Mouse (Mus musculus) regulatory T cell (primary cell): ENCODE results near the gene Olfr329-ps.
"Not testable (repeated sequence)": the region's sequence is repeated elsewhere in the genome, so short reads cannot be mapped to it uniquely, and the experiment has no call there.

ENCODE experiments used
- in situ Hi-C: fragments of 300-600 bp; cut with MboI, MseI; formaldehyde crosslinking; loops from one replicate; pipeline ENCODE4 v1.15.1; 2025; ENCODE audit warnings: high pct_unique_total_duplicates

The Olfr329-ps gene

GRCm38 (mm10) chr11:58546322-58546721 is at the start of gene Olfr329-ps:
TSS of gene Olfr329-ps (minus strand) at chr11:58546422.
- in situ Hi-C loops, result no loop called here

GRCm38 (mm10) chr11:58594814-58595213 is 48.6 kb upstream of the Olfr329-ps start, which contains the start of gene Olfr324:
TSS of gene Olfr324 (plus strand) at chr11:58595114.
- in situ Hi-C loops, result no loop called here

GRCm38 (mm10) chr11:58588620-58589250 is 42.5 kb upstream of the Olfr329-ps start:
- in situ Hi-C loops, result no loop called here

- in situ Hi-C loops, result no loop called here
These were observed 41.7 kb upstream of the Olfr329-ps start for GRCm38 (mm10) chr11:58587898-58588348.

- in situ Hi-C loops, result no loop called here
These were observed 32.4 kb upstream of the Olfr329-ps start for GRCm38 (mm10) chr11:58578636-58579035.

- in situ Hi-C loops, result no loop called here
These were observed 31.2 kb upstream of the Olfr329-ps start, which contains the start of gene Olfr325 for GRCm38 (mm10) chr11:58577430-58577829. TSS of gene Olfr325 (plus strand) at chr11:58577730.

- in situ Hi-C loops, result no loop called here
These were observed 24.2 kb upstream of the Olfr329-ps start, which contains the start of gene Olfr224 for GRCm38 (mm10) chr11:58570405-58570804. TSS of gene Olfr224 (minus strand) at chr11:58570553.

- in situ Hi-C loops, result no loop called here
These were observed 9.3 kb upstream of the Olfr329-ps start, which contains the start of gene Olfr328 for GRCm38 (mm10) chr11:58555536-58555935. TSS of gene Olfr328 (minus strand) at chr11:58555636.

GRCm38 (mm10) chr11:58534736-58535135 is 11.5 kb downstream of the Olfr329-ps start, which contains the start of gene Olfr330:
TSS of gene Olfr330 (minus strand) at chr11:58534836.
- in situ Hi-C loops, result not testable (repeated sequence)

GRCm38 (mm10) chr11:58519756-58520155 is 26.5 kb downstream of the Olfr329-ps start:
- in situ Hi-C loops, result not testable (repeated sequence)

GRCm38 (mm10) chr11:58518916-58519315 is 27.3 kb downstream of the Olfr329-ps start:
- in situ Hi-C loops, result not testable (repeated sequence)

- in situ Hi-C loops, result not testable (repeated sequence)
These were observed 37.2 kb downstream of the Olfr329-ps start for GRCm38 (mm10) chr11:58509058-58509457.

GRCm38 (mm10) chr11:58502472-58502871 is 43.8 kb downstream of the Olfr329-ps start, which contains the start of gene Olfr331:
TSS of gene Olfr331 (minus strand) at chr11:58502572.
- in situ Hi-C loops, result not testable (repeated sequence)

- in situ Hi-C loops, result no loop called here
These were observed 46.9 kb downstream of the Olfr329-ps start for GRCm38 (mm10) chr11:58499290-58499689.

- in situ Hi-C loops, result no loop called here
These were observed 47.5 kb downstream of the Olfr329-ps start for GRCm38 (mm10) chr11:58498761-58499160.

GRCm38 (mm10) chr11:58492455-58492854 is 53.8 kb downstream of the Olfr329-ps start, which contains the start of gene Olfr332:
TSS of gene Olfr332 (minus strand) at chr11:58492555.
- in situ Hi-C loops, result no loop called here
